In the genomic region with DNA sequence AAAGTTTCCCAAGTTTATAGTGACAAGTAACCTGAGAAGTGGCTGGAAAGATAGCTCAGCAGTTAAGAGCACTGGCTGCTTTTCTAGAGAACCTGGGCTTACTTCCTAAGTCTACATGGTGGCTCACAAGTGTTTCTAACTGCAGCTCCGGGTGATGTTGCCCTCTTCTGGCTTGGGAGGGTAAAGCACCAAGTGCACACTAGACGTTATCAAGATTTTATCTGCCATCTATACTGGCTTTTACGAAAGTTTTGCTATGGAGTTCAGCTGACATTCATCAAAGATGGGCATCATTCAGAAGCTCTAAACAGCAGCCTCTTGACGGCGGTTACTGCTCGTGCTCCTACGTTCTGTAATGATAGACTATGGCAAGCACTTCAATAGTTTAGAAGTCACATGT, we compare ENCODE assay signal across 9 mouse cellular contexts. TPM values are rescaled to one million over a fixed set of nuclear protein-coding genes. Genes with fewer than 3 reads are reported as not detected.
DNase-seq lines count a peak whose midpoint lies in the region; ATAC-seq and TF ChIP-seq lines count a peak whose summit lies in the region.
"Had no signal": no experiment of that assay in that cellular context is flagged by ENCODE, and none has a peak within 500 bp of the region (broad histone marks: within the 10 kb centered on the region; RNA-seq: fewer than 3 reads in every experiment).

No protein-coding gene starts in this region.

- peak; percentile 82 for ATAC-seq in CD4-positive, CD25-positive, alpha-beta regulatory T cell, adult 4 months
- ATAC-seq in kidney, postnatal 0 days (replicated peaks; ENCODE audit: low FRiP score, low read depth) = peak; percentile 58
- no peak; the same call in 1 of the 2 replicates for ATAC-seq in liver, embryonic 11.5 days (replicated peaks; ENCODE audit: low FRiP score)
- ATAC-seq in neural tube, embryonic 15.5 days (ENCODE audit: low FRiP score) = peak; percentile 39; the same call in 1 of the 2 replicates

- no peak for TF ChIP-seq POLR2A in testis, adult 2 months (IDR thresholded peaks at IDR 0.05; ENCODE audit: control insufficient read depth, low read depth, low read length)

- H3K4me2 ChIP-seq in kidney, postnatal 0 days (ENCODE audit: low read length) = no peak overlapping the region
- no peak overlapping the region for H3K4me2 ChIP-seq in liver, embryonic 11.5 days
- no peak overlapping the region for H3K4me2 ChIP-seq in neural tube, embryonic 15.5 days

- H3K27me3 ChIP-seq in embryonic facial prominence, embryonic 10.5 days (replicated peaks; ENCODE audit: low read depth, poor library complexity, severe bottlenecking) = no peaks in the 10 kb centered on the region
- no peaks in the 10 kb centered on the region for H3K27me3 ChIP-seq in kidney, postnatal 0 days (ENCODE audit: insufficient read depth, low read length)
- no peaks in the 10 kb centered on the region for H3K27me3 ChIP-seq in liver, embryonic 11.5 days (replicated peaks; ENCODE audit: control insufficient read depth, insufficient read depth, low read length)
- H3K27me3 ChIP-seq in neural tube, embryonic 15.5 days (replicated peaks) = no peaks in the 10 kb centered on the region
- H3K27me3 ChIP-seq in testis, adult 2 months (ENCODE audit: control insufficient read depth, insufficient read depth, low read length) = no peaks in the 10 kb centered on the region

- no peaks in the 10 kb centered on the region for H3K9me3 ChIP-seq in embryonic facial prominence, embryonic 10.5 days
- no peaks in the 10 kb centered on the region for H3K9me3 ChIP-seq in kidney, postnatal 0 days (replicated peaks; ENCODE audit: low read length)
- no peaks in the 10 kb centered on the region for H3K9me3 ChIP-seq in liver, embryonic 11.5 days (ENCODE audit: control insufficient read depth, low read length)
- no peaks in the 10 kb centered on the region for H3K9me3 ChIP-seq in neural tube, embryonic 15.5 days (replicated peaks)

- H3K4me3 ChIP-seq in embryonic facial prominence, embryonic 10.5 days = no peak overlapping the region
- H3K4me3 ChIP-seq in kidney, postnatal 0 days (replicated peaks; ENCODE audit: low read depth, low read length) = no peak overlapping the region
- no peak overlapping the region for H3K4me3 ChIP-seq in liver, embryonic 11.5 days (ENCODE audit: low read depth, low read length)
- no peak overlapping the region for H3K4me3 ChIP-seq in neural tube, embryonic 15.5 days (replicated peaks)
- H3K4me3 ChIP-seq in testis, adult 2 months (ENCODE audit: control insufficient read depth, low read depth, low read length) = no peak overlapping the region
- H3K4me3 ChIP-seq: erythroblast, embryonic 14.5 days had no signal

- H3K4me1 ChIP-seq in embryonic facial prominence, embryonic 10.5 days = peaks cover 14% of the 10 kb centered on the region
- H3K4me1 ChIP-seq in kidney, postnatal 0 days (replicated peaks; ENCODE audit: insufficient read depth, low read length) = 0 out of 2 replicates have a peak, but pooled peaks cover 5% of the 10 kb centered on the region
- H3K4me1 ChIP-seq in liver, embryonic 11.5 days (replicated peaks; ENCODE audit: control insufficient read depth, insufficient read depth, low read length) = peaks cover 7% of the 10 kb centered on the region
- H3K4me1 ChIP-seq in neural tube, embryonic 15.5 days = peaks cover 13% of the 10 kb centered on the region
- peaks cover 3% of the 10 kb centered on the region; the same call in 1 of the 2 replicates for H3K4me1 ChIP-seq in testis, adult 2 months (ENCODE audit: control insufficient read depth, insufficient read depth, low read length)

- DNase-seq in adrenal gland, postnatal 10 days = peak; percentile 85
- DNase-seq in embryonic facial prominence, embryonic 10.5 days (ENCODE audit: low spot score) = peak; percentile 76
- peak; percentile 66 for DNase-seq in heart, adult 8-10 months (ENCODE audit: low spot score)
- DNase-seq in kidney, postnatal 0 days (ENCODE audit: low spot score) = peak; percentile 93
- DNase-seq in liver, embryonic 11.5 days (ENCODE audit: low spot score) = peak; percentile 53

- TF ChIP-seq CTCF in kidney, postnatal 0 days (IDR thresholded peaks at IDR 0.05; ENCODE audit: low read depth) = peak; percentile 91
- TF ChIP-seq CTCF in testis, adult 2 months (IDR thresholded peaks at IDR 0.05; ENCODE audit: control insufficient read depth, insufficient read depth, insufficient replicate concordance, low read depth, low read length) = peak; percentile 13; the same call in 1 of the 2 replicates

- no peak overlapping the region for H3K27ac ChIP-seq in embryonic facial prominence, embryonic 10.5 days (replicated peaks)
- H3K27ac ChIP-seq in kidney, postnatal 0 days = no peak overlapping the region
- H3K27ac ChIP-seq in liver, embryonic 11.5 days (ENCODE audit: low read depth, low read length) = no peak overlapping the region
- H3K27ac ChIP-seq in neural tube, embryonic 15.5 days (replicated peaks) = no peak overlapping the region
- H3K27ac ChIP-seq in testis, adult 2 months (ENCODE audit: control insufficient read depth, insufficient read depth, low read depth, low read length) = no peak overlapping the region

- 18% methylated on average over 7 of the region's 7 CpGs for WGBS in embryonic facial prominence, embryonic 10.5 days
- 8% methylated on average over 7 of the region's 7 CpGs for whole genome bisulfite sequencing in kidney, postnatal 0 days
- 19% methylated on average over 7 of the region's 7 CpGs for WGBS in liver, embryonic 11.5 days
- 17% methylated on average over 7 of the region's 7 CpGs for WGBS in neural tube, embryonic 15.5 days

- no peak overlapping the region for H3K9ac ChIP-seq in kidney, postnatal 0 days (ENCODE audit: low read depth, low read length)
- no peak overlapping the region for H3K9ac ChIP-seq in liver, embryonic 11.5 days (ENCODE audit: low read depth, low read length)
- H3K9ac ChIP-seq in neural tube, embryonic 15.5 days (replicated peaks) = no peak overlapping the region

- H3K36me3 ChIP-seq in embryonic facial prominence, embryonic 10.5 days (replicated peaks) = peaks cover 34% of the 10 kb centered on the region
- peaks cover 13% of the 10 kb centered on the region; the same call in 1 of the 2 replicates for H3K36me3 ChIP-seq in kidney, postnatal 0 days (ENCODE audit: insufficient read depth, low read length)
- H3K36me3 ChIP-seq in liver, embryonic 11.5 days (ENCODE audit: control insufficient read depth, insufficient read depth, low read length) = peaks cover 7% of the 10 kb centered on the region; the same call in 1 of the 2 replicates
- H3K36me3 ChIP-seq in neural tube, embryonic 15.5 days = peaks cover 25% of the 10 kb centered on the region
- no peaks in the 10 kb centered on the region for H3K36me3 ChIP-seq in testis, adult 2 months (ENCODE audit: control insufficient read depth, insufficient read depth, low read length)

RNA-seq across cellular contexts. Expression of a gene that starts 2.9 kb away (rescaled TPM):
- 10 to 100 TPM; 11.7 to 15.1 TPM for polyA plus RNA-seq in CD4-positive, CD25-positive, alpha-beta regulatory T cell, adult 4 months (2017; shearing (Covaris generic))
- total RNA-seq in adrenal gland, postnatal 10 days (2021) = 10 to 100 TPM; 26.6 to 27.2 TPM
- polyA plus RNA-seq in embryonic facial prominence, embryonic 10.5 days (2016; fragmentation: Nextera tagmentation; extraction: Ambion mirVana) = 23.8 and 24.4 TPM in 2 replicates
- total RNA-seq in heart, adult 8-10 months (2022) = 10 to 100 TPM; 16.5 to 18.1 (median 17.0) TPM
- polyA plus RNA-seq in kidney, postnatal 0 days (2015; fragmentation: Nextera tagmentation; extraction: Ambion mirVana) = 33.0 and 33.7 TPM in 2 replicates
- polyA plus RNA-seq in liver, embryonic 11.5 days (2014; fragmentation: Nextera tagmentation; extraction: Ambion mirVana) = 39.3 and 39.6 TPM in 2 replicates
- 23.4 and 24.1 TPM in 2 replicates for polyA plus RNA-seq in neural tube, embryonic 15.5 days (2015; fragmentation: Nextera tagmentation; extraction: Ambion mirVana)
- 3.4 and 3.9 TPM in 2 replicates for polyA plus RNA-seq in testis, adult 2 months (2012; rRNA removed)

RNA-seq across cellular contexts. Expression of a gene that starts 14.1 kb away (rescaled TPM):
- polyA plus RNA-seq in CD4-positive, CD25-positive, alpha-beta regulatory T cell, adult 4 months (2017; shearing (Covaris generic)) = 10 to 100 TPM; 21.0 to 23.5 TPM
- total RNA-seq in adrenal gland, postnatal 10 days (2021) = 10 to 100 TPM; 15.2 to 19.8 TPM
- polyA plus RNA-seq in embryonic facial prominence, embryonic 10.5 days (2016; fragmentation: Nextera tagmentation; extraction: Ambion mirVana) = 27.8 and 28.1 TPM in 2 replicates
- total RNA-seq in heart, adult 8-10 months (2022) = 10 to 100 TPM in 1 of 4 experiments, 1 to 10 TPM in 3; 9.0 to 10.5 (median 9.7) TPM
- polyA plus RNA-seq in kidney, postnatal 0 days (2015; fragmentation: Nextera tagmentation; extraction: Ambion mirVana) = 19.3 and 20.5 TPM in 2 replicates
- 32.6 and 32.9 TPM in 2 replicates for polyA plus RNA-seq in liver, embryonic 11.5 days (2014; fragmentation: Nextera tagmentation; extraction: Ambion mirVana)
- 23.9 and 25.2 TPM in 2 replicates for polyA plus RNA-seq in neural tube, embryonic 15.5 days (2015; fragmentation: Nextera tagmentation; extraction: Ambion mirVana)
- polyA plus RNA-seq in testis, adult 2 months (2012; rRNA removed) = 32.2 and 37.1 TPM in 2 replicates

RNA-seq across cellular contexts. Expression of a gene that starts 15.2 kb away (rescaled TPM):
- 1,000 to 10,000 TPM; 2,078 to 2,363 TPM for polyA plus RNA-seq in CD4-positive, CD25-positive, alpha-beta regulatory T cell, adult 4 months (2017; shearing (Covaris generic))
- 100 to 1,000 TPM; 858 to 894 TPM for total RNA-seq in adrenal gland, postnatal 10 days (2021)
- polyA plus RNA-seq in embryonic facial prominence, embryonic 10.5 days (2016; fragmentation: Nextera tagmentation; extraction: Ambion mirVana) = 2,126 and 2,130 TPM in 2 replicates
- 100 to 1,000 TPM; 405 to 444 (median 422) TPM for total RNA-seq in heart, adult 8-10 months (2022)
- polyA plus RNA-seq in kidney, postnatal 0 days (2015; fragmentation: Nextera tagmentation; extraction: Ambion mirVana) = 1,049 and 1,178 TPM in 2 replicates
- 1,515 and 1,628 TPM in 2 replicates for polyA plus RNA-seq in liver, embryonic 11.5 days (2014; fragmentation: Nextera tagmentation; extraction: Ambion mirVana)
- 1,138 and 1,207 TPM in 2 replicates for polyA plus RNA-seq in neural tube, embryonic 15.5 days (2015; fragmentation: Nextera tagmentation; extraction: Ambion mirVana)
- 185 and 215 TPM in 2 replicates for polyA plus RNA-seq in testis, adult 2 months (2012; rRNA removed)

RNA-seq across cellular contexts. Expression of a gene that starts 29.0 kb away (rescaled TPM):
- polyA plus RNA-seq in CD4-positive, CD25-positive, alpha-beta regulatory T cell, adult 4 months (2017; shearing (Covaris generic)) = not detected
- 1 to 10 TPM; 1.3 to 1.5 TPM for total RNA-seq in adrenal gland, postnatal 10 days (2021)
- 0.73 and 0.86 TPM in 2 replicates for polyA plus RNA-seq in embryonic facial prominence, embryonic 10.5 days (2016; fragmentation: Nextera tagmentation; extraction: Ambion mirVana)
- under 1 TPM in 3 of 4 experiments, not detected in 1; 0.09 to 0.11 (median 0.11) TPM for total RNA-seq in heart, adult 8-10 months (2022)
- polyA plus RNA-seq in kidney, postnatal 0 days (2015; fragmentation: Nextera tagmentation; extraction: Ambion mirVana) = 0.52 and 0.55 TPM in 2 replicates
- 0.11 and 0.40 TPM in 2 replicates for polyA plus RNA-seq in liver, embryonic 11.5 days (2014; fragmentation: Nextera tagmentation; extraction: Ambion mirVana)
- 1.3 and 2.0 TPM in 2 replicates for polyA plus RNA-seq in neural tube, embryonic 15.5 days (2015; fragmentation: Nextera tagmentation; extraction: Ambion mirVana)
- polyA plus RNA-seq in testis, adult 2 months (2012; rRNA removed) = 57.6 and 60.5 TPM in 2 replicates
